Mouse (Mus musculus): ENCODE results near the gene Lce3e. TPM values are rescaled to one million over a fixed set of nuclear protein-coding genes. Genes with fewer than 3 reads are reported as not detected.

Lce3e gene
- total and polyA plus RNA-seq, 3 experiments: not detected

DNA sequence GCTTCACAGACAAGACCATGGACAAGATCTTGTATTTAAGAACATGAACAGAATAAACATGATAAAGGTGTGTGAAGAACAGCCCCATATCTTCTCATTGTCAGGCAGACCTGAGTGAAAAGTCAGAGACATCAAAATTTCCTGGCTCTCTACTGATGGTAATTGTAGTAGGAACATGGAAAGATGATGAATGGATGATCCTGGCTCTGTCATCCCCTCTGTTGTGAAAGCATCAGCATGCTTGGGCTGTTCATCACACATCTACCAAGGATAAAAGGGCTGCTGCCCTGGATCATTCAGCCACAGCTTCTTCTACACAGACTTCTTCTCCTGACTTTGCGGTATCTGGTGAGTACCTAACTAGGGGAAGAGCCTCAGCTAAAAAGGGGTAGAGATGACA lies 9.8 kb upstream of the Lce3e start, which contains the start of gene Lce3d:
Gene Lce3d, plus strand, starts transcription at position 301 of the 400 bp plus-strand sequence.
- Histone ChIP-seq H3K36me3 (replicated peaks in 1 of 2; ENCODE audit: control insufficient read depth in 1 of 2, insufficient read depth in 1 of 2, low read length in 1 of 2) (no peaks in the 10 kb centered on the region), H3K27ac (ENCODE audit: insufficient read depth, low read depth) (no peak within 1 kb of the TSS), H3K27me3 (replicated peaks) (no peaks in the 10 kb centered on the region), H3K4me1 (ENCODE audit: control insufficient read depth in 1 of 2, insufficient read depth in 2 of 2) (no peaks in the 10 kb centered on the region), H3K4me2 (ENCODE audit: insufficient read depth, low read depth, poor library complexity, severe bottlenecking) (no peak within 1 kb of the TSS), H3K79me2 (replicated peaks; ENCODE audit: control insufficient read depth, extremely low read depth, insufficient read depth, poor library complexity, severe bottlenecking) (no peaks in the 10 kb centered on the region), H3K4me3 (replicated peaks in 1 of 3; ENCODE audit: low read depth in 2 of 3, low read length in 2 of 3, poor library complexity in 1 of 3) (no peak within 1 kb of the TSS), H3K9me3 (replicated peaks; ENCODE audit: low read length) (no peaks in the 10 kb centered on the region), H3K9ac (ENCODE audit: insufficient read depth, low read depth) (no peak within 1 kb of the TSS)
- DNase-seq (ENCODE audit: extremely low read depth): no peak
- dilution Hi-C loops (cut with MboI; ENCODE audit: extremely low pct_ligation_motif_present, extremely low pct_unique_long_range_greater_than_20kb, low sequenced_read_pairs): no loop called here
- no peak for TF ChIP-seq POLR2AphosphoS2 (IDR thresholded peaks at IDR 0.05; ENCODE audit: low read depth, low read length)
- TF ChIP-seq MAFK (IDR thresholded peaks at IDR 0.05; ENCODE audit: insufficient replicate concordance, low read length): no peak
- TF ChIP-seq JUND (conservative IDR thresholded peaks at IDR 0.05; ENCODE audit: low read depth, low read length): no peak
- TF ChIP-seq USF2 (conservative IDR thresholded peaks at IDR 0.05; ENCODE audit: low read depth, low read length): no peak
- no peak for TF ChIP-seq JUN (IDR thresholded peaks at IDR 0.05; ENCODE audit: insufficient read depth, low read depth, low read length)
- TF ChIP-seq MAZ (IDR thresholded peaks at IDR 0.05; ENCODE audit: low read depth, low read length): no peak
- TF ChIP-seq PAX5 (IDR thresholded peaks at IDR 0.05; ENCODE audit: low read length): no peak
- TF ChIP-seq ZKSCAN1 (IDR thresholded peaks at IDR 0.05; ENCODE audit: borderline replicate concordance, low read depth, low read length): no peak
- no peak for TF ChIP-seq MEF2A (IDR thresholded peaks at IDR 0.05; ENCODE audit: borderline replicate concordance, low read depth, low read length)
- TF ChIP-seq KAT2A (IDR thresholded peaks at IDR 0.05; ENCODE audit: insufficient replicate concordance, low read length): no peak
- TF ChIP-seq CHD2 (IDR thresholded peaks at IDR 0.05; ENCODE audit: low read length): no peak
- no peak for TF ChIP-seq EP300 (IDR thresholded peaks at IDR 0.05; ENCODE audit: low read length)
- TF ChIP-seq POLR2A (IDR thresholded peaks at IDR 0.05; ENCODE audit: low read depth, low read length): no peak
- no peak for TF ChIP-seq TBP (conservative IDR thresholded peaks at IDR 0.05; ENCODE audit: low read depth, low read length)
- TF ChIP-seq CHD1 (IDR thresholded peaks at IDR 0.05; ENCODE audit: low read depth, low read length): no peak
- no peak for TF ChIP-seq UBTF (IDR thresholded peaks at IDR 0.05; ENCODE audit: low read depth, low read length)
- no peak for TF ChIP-seq NRF1 (IDR thresholded peaks at IDR 0.05; ENCODE audit: low read depth, low read length)
- TF ChIP-seq ZMIZ1 (IDR thresholded peaks at IDR 0.05; ENCODE audit: low read depth, low read length): no peak
- TF ChIP-seq MAX (IDR thresholded peaks at IDR 0.05; ENCODE audit: low read length): no peak
- in situ Hi-C loops (cut with MboI; ENCODE audit: low pct_ligation_motif_present, low pct_unique_long_range_greater_than_20kb, low sequenced_read_pairs): no loop called here

DNA sequence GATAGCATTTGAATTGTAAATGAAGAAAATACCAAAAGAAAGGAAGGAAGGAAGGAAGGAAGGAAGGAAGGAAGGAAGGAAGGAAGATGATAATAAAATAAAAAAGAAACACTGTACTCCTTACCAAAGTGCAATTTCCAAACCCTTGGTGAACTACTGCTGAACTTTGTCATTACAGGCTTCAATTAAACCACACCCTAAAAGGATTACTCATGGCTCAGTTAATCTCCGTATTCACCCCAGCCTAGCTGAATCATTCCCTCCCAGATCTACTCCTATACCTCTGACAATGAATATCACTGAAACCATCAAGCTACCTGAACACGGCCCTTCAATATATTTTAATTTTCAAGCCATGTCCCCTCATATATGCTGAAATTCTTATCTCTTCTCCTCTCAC lies 11.6 kb downstream of the Lce3e start:
- H3K4me3 ChIP-seq (replicated peaks in 1 of 3; ENCODE audit: low read depth in 2 of 3, low read length in 2 of 3, poor library complexity in 1 of 3): no peak overlapping the region
- no peaks in the 10 kb centered on the region for H3K27me3 ChIP-seq (replicated peaks)
- H3K4me1 ChIP-seq (ENCODE audit: control insufficient read depth in 1 of 2, insufficient read depth in 2 of 2): no peaks in the 10 kb centered on the region
- in situ Hi-C loops (cut with MboI; ENCODE audit: low pct_ligation_motif_present, low pct_unique_long_range_greater_than_20kb, low sequenced_read_pairs): no loop called here
- H3K4me2 ChIP-seq (ENCODE audit: insufficient read depth, low read depth, poor library complexity, severe bottlenecking): no peak overlapping the region
- dilution Hi-C loops (cut with MboI; ENCODE audit: extremely low pct_ligation_motif_present, extremely low pct_unique_long_range_greater_than_20kb, low sequenced_read_pairs): no loop called here
- DNase-seq (ENCODE audit: extremely low read depth): no peak
- no peak overlapping the region for H3K27ac ChIP-seq (ENCODE audit: insufficient read depth, low read depth)
- no peaks in the 10 kb centered on the region for H3K36me3 ChIP-seq (replicated peaks in 1 of 2; ENCODE audit: control insufficient read depth in 1 of 2, insufficient read depth in 1 of 2, low read length in 1 of 2)
- no peaks in the 10 kb centered on the region for H3K79me2 ChIP-seq (replicated peaks; ENCODE audit: control insufficient read depth, extremely low read depth, insufficient read depth, poor library complexity, severe bottlenecking)
- H3K9me3 ChIP-seq (replicated peaks; ENCODE audit: low read length): no peaks in the 10 kb centered on the region
- TF ChIP-seq ZKSCAN1 (IDR thresholded peaks at IDR 0.05; ENCODE audit: borderline replicate concordance, low read depth, low read length): no peak
- no peak for TF ChIP-seq CHD2 (IDR thresholded peaks at IDR 0.05; ENCODE audit: low read length)
- no peak for TF ChIP-seq MYC (IDR thresholded peaks at IDR 0.05; ENCODE audit: low read depth, low read length)
- TF ChIP-seq E2F4 (IDR thresholded peaks at IDR 0.05; ENCODE audit: insufficient replicate concordance, low read depth, low read length): no peak
- no peak for TF ChIP-seq MAZ (IDR thresholded peaks at IDR 0.05; ENCODE audit: low read depth, low read length)
- no peak for TF ChIP-seq UBTF (IDR thresholded peaks at IDR 0.05; ENCODE audit: low read depth, low read length)
- no peak for TF ChIP-seq RCOR1 (conservative IDR thresholded peaks at IDR 0.05; ENCODE audit: low read depth, low read length)
- no peak for TF ChIP-seq KAT2A (IDR thresholded peaks at IDR 0.05; ENCODE audit: insufficient replicate concordance, low read length)
- TF ChIP-seq EP300 (IDR thresholded peaks at IDR 0.05; ENCODE audit: low read length): no peak
- no peak for TF ChIP-seq SIN3A (IDR thresholded peaks at IDR 0.05; ENCODE audit: low read length)
- TF ChIP-seq IRF4 (IDR thresholded peaks at IDR 0.05; ENCODE audit: low read depth, low read length): no peak
- no peak for TF ChIP-seq POLR2AphosphoS2 (IDR thresholded peaks at IDR 0.05; ENCODE audit: low read depth, low read length)
- TF ChIP-seq RAD21 (IDR thresholded peaks at IDR 0.05; ENCODE audit: low read depth, low read length): no peak
- no peak for TF ChIP-seq JUN (IDR thresholded peaks at IDR 0.05; ENCODE audit: insufficient read depth, low read depth, low read length)
- H3K9ac ChIP-seq (ENCODE audit: insufficient read depth, low read depth): no peak overlapping the region
